Mouse (Mus musculus) spleen, adult 2 months (tissue): Measurements from ENCODE around the gene Phlpp1. TPM values are rescaled to one million over a fixed set of nuclear protein-coding genes. Genes with fewer than 3 reads are reported as not detected.

Experiments
- DNase-seq, 2 experiments: peaks; one replicate each; pipeline versions ENCODE4 v3.0.0 to v3.0.0-alpha.2; 2012 to 2021; ENCODE audit warnings: low spot score in 2 of 2, low read depth in 1 of 2
- H3K27ac ChIP-seq: fragments of 200-500 bp; 2 replicates; pipeline ENCODE4 v1.5.1; 2012; ENCODE audit warnings: low read length, inconsistent platforms; ENCODE audit not compliant: insufficient read depth
- H3K27me3 ChIP-seq: fragments of 200-500 bp; 2 replicates; pipeline ENCODE4 v1.6.1; 2012; ENCODE audit warnings: mild to moderate bottlenecking, moderate library complexity, low read length, inconsistent platforms; ENCODE audit not compliant: control insufficient read depth, insufficient read depth
- H3K36me3 ChIP-seq: fragments of 200-500 bp; 2 replicates; pipeline ENCODE4 v1.6.1; 2012; ENCODE audit warnings: mild to moderate bottlenecking, low read length, inconsistent platforms; ENCODE audit not compliant: control insufficient read depth, insufficient read depth
- H3K4me1 ChIP-seq: fragments of 200-500 bp; 2 replicates; pipeline ENCODE4 v1.6.1; 2011; ENCODE audit warnings: inconsistent platforms; ENCODE audit not compliant: control insufficient read depth, insufficient read depth, insufficient read length
- H3K4me3 ChIP-seq: fragments of 200-500 bp; 2 replicates; pipeline ENCODE4 v1.5.1; 2011; ENCODE audit warnings: mild to moderate bottlenecking, inconsistent platforms; ENCODE audit not compliant: insufficient read depth, insufficient read length; ENCODE audit errors: extremely low read depth
- CTCF ChIP-seq: fragments of 200-500 bp; IDR thresholded peaks from 2 replicates; pipeline ENCODE4 v1.5.1; 2011; ENCODE audit warnings: mild to moderate bottlenecking, inconsistent platforms; ENCODE audit not compliant: insufficient read depth, insufficient read length, insufficient replicate concordance; ENCODE audit errors: extremely low read depth
- POLR2A ChIP-seq: fragments of 200-500 bp; IDR thresholded peaks from 2 replicates; pipeline ENCODE4 v1.6.1; 2011; ENCODE audit warnings: low read depth, low read length, inconsistent platforms
- WGBS: fragments of 180-500 bp; shearing (Covaris S2); methylation state at CpG from one replicate; pipeline ENCODE4 v1.1.7; 2018; 5-methylcytosine and 5-hydroxymethylcytosine counted together
- polyA plus RNA-seq: library from polyadenylated mRNA; depleted of rRNA; stranded (reverse); fragments of >200 nt; gene quantifications from 2 replicates; pipeline ENCODE4 v1.2.3, GENCODE M21; 2012

Phlpp1 gene
- polyA plus RNA-seq, 1 experiment: 6.0 TPM

GRCm38 (mm10) chr1:106142010-106142409, 29.5 kb upstream of the Phlpp1 start:
- no peak overlapping the region for H3K4me3 ChIP-seq
- no peaks in the 10 kb centered on the region for H3K36me3 ChIP-seq
- 97% methylated on average over 1 of the region's 1 CpGs for WGBS
- TF ChIP-seq CTCF (no peak), POLR2A (no peak)
- no peak overlapping the region for H3K27ac ChIP-seq
- H3K27me3 ChIP-seq: no peaks in the 10 kb centered on the region
- no peak for DNase-seq
- peaks cover 12% of the 10 kb centered on the region; the same call in 1 of the 2 replicates for H3K4me1 ChIP-seq

GRCm38 (mm10) chr1:106144534-106144933, 27.0 kb upstream of the Phlpp1 start:
- TF ChIP-seq POLR2A (no peak), CTCF (no peak)
- Histone ChIP-seq H3K4me3 (no peak overlapping the region), H3K4me1 (peaks cover 12% of the 10 kb centered on the region; the same call in 1 of the 2 replicates), H3K27ac (no peak overlapping the region), H3K36me3 (no peaks in the 10 kb centered on the region), H3K27me3 (no peaks in the 10 kb centered on the region)
- WGBS: 84% methylated on average over 2 of the region's 2 CpGs
- no peak for DNase-seq

GRCm38 (mm10) chr1:106145055-106145454, 26.5 kb upstream of the Phlpp1 start:
- H3K36me3 ChIP-seq: no peaks in the 10 kb centered on the region
- no peak overlapping the region for H3K4me3 ChIP-seq
- 29% methylated on average over 1 of the region's 1 CpGs for WGBS
- H3K4me1 ChIP-seq: peaks cover 12% of the 10 kb centered on the region; the same call in 1 of the 2 replicates
- TF ChIP-seq CTCF: no peak
- TF ChIP-seq POLR2A: no peak
- H3K27me3 ChIP-seq: no peaks in the 10 kb centered on the region
- DNase-seq: no peak
- peak overlapping the region; percentile 57 for H3K27ac ChIP-seq

GRCm38 (mm10) chr1:106145565-106146190, 25.9 kb upstream of the Phlpp1 start:
- Histone ChIP-seq H3K4me3 (no peak overlapping the region), H3K4me1 (peaks cover 12% of the 10 kb centered on the region; the same call in 1 of the 2 replicates), H3K27me3 (no peaks in the 10 kb centered on the region), H3K27ac (peak overlapping the region; percentile 57), H3K36me3 (no peaks in the 10 kb centered on the region)
- WGBS: 49% methylated on average over 4 of the region's 4 CpGs
- TF ChIP-seq CTCF (no peak), POLR2A (no peak)
- DNase-seq: no peak

- no peak for DNase-seq
- peaks cover 12% of the 10 kb centered on the region; the same call in 1 of the 2 replicates for H3K4me1 ChIP-seq
Measured at GRCm38 (mm10) chr1:106148386-106149380, 22.9 kb upstream of the Phlpp1 start.

GRCm38 (mm10) chr1:106151846-106152245, 19.7 kb upstream of the Phlpp1 start:
- peak; percentile 72 to 79 for DNase-seq
- 5% methylated on average over 12 of the region's 12 CpGs for WGBS
- Histone ChIP-seq H3K4me3 (peak overlapping the region; percentile 46; the same call in 1 of the 2 replicates), H3K36me3 (no peaks in the 10 kb centered on the region), H3K27me3 (no peaks in the 10 kb centered on the region), H3K4me1 (no peaks in the 10 kb centered on the region), H3K27ac (peak overlapping the region; percentile 10; the same call in 1 of the 2 replicates)
- peak; percentile 65; the same call in 1 of the 2 replicates for TF ChIP-seq CTCF
- TF ChIP-seq POLR2A: no peak

More at GRCm38 (mm10) chr1:106148386-106149380, 22.9 kb upstream of the Phlpp1 start:
- WGBS: 47% methylated on average over 17 of the region's 17 CpGs
- H3K27me3 ChIP-seq: no peaks in the 10 kb centered on the region
- no peak overlapping the region for H3K4me3 ChIP-seq
- TF ChIP-seq CTCF: no peak
- TF ChIP-seq POLR2A: no peak
- no peaks in the 10 kb centered on the region for H3K36me3 ChIP-seq
- 0 out of 2 replicates have a peak overlapping the region, but pooled peaks have one; percentile 19 for H3K27ac ChIP-seq

- Histone ChIP-seq H3K36me3 (no peaks in the 10 kb centered on the region), H3K4me3 (no peak overlapping the region), H3K27me3 (no peaks in the 10 kb centered on the region), H3K4me1 (no peaks in the 10 kb centered on the region), H3K27ac (no peak overlapping the region)
- TF ChIP-seq POLR2A (no peak), CTCF (no peak)
- DNase-seq: no peak
Measured at GRCm38 (mm10) chr1:106152742-106153141, 18.8 kb upstream of the Phlpp1 start.
